Mouse (Mus musculus): ENCODE results near the gene Mul1.

DNA sequence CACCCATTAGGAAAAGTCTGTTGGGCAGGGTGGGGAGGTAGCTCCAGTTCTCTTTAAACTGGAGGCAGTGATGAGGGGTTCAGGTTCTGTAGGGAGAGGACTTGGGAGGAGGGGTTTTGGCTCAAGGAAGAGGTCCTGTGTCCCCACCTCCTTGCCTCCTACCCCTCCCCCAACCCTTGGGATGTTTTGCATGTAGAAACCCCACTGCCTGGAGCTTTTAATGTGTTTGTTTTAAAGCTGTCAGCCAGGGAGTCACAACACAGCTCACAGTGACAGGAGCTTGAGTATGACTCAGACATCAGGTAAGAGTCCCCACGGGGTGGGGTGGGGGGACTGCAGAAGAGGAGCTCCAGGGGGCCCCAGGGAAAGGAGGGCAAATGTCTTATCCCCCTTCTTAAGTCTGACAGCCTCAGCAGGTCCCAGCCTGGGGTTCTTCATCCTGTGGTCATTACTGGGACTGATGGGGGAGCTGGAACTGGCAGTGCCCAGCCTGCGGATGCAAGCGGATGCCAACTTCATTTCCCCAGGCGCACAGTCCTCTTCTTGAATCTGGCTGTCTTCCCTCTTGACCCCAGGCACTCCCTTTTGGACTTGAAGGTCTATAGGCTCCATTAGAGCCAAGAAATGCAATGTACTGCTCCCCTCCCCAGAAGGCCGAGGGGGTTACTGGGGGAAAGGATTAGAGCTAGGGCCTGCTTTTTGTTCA is 24.4 kb downstream of the Mul1 start:
- TF ChIP-seq USF1 (IDR thresholded peaks at IDR 0.05; ENCODE audit: low read depth) = no peak
- TF ChIP-seq CTCF (IDR thresholded peaks at IDR 0.05; ENCODE audit: control insufficient read depth, insufficient read depth, insufficient read length) = no peak
- TF ChIP-seq MAX (IDR thresholded peaks at IDR 0.05) = no peak
